Mouse (Mus musculus): Measurements from ENCODE around the gene Tcp11l1. TPM values are rescaled to one million over a fixed set of nuclear protein-coding genes. Genes with fewer than 3 reads are reported as not detected.

The Tcp11l1 gene
- total RNA-seq (2021) = 1 to 10 TPM; 7.1 to 9.5 TPM
- long read RNA-seq, experiment 1, transcript Tcp11l1-206 (3 exons, 630 nt) = major isoform, 10 of 14 reads
- long read RNA-seq, experiment 1, partial matches to known transcripts = 2 of 14 reads
- long read RNA-seq, experiment 1, other reads (novel, unspliced or antisense) = 2 of 14 reads
- long read RNA-seq, experiment 2, full-length matches to known transcripts = 4 of 7 reads
- long read RNA-seq, experiment 2, partial matches to known transcripts = 1 of 7 reads
- long read RNA-seq, experiment 2, other reads (novel, unspliced or antisense) = 2 of 7 reads

GRCm38 (mm10) chr2:104711585-104712485 lies at the start of gene Tcp11l1:
Gene Tcp11l1, minus strand, starts transcription at chr2:104712169.
- peak; percentile 30 to 56 for DNase-seq (ENCODE audit: low spot score in 2 of 2)

GRCm38 (mm10) chr2:104750611-104751010 lies 38.6 kb upstream of the Tcp11l1 start:
- no peak for DNase-seq (ENCODE audit: low spot score in 2 of 2)

GRCm38 (mm10) chr2:104748652-104749183 lies 36.7 kb upstream of the Tcp11l1 start:
- no peak for DNase-seq (ENCODE audit: low spot score in 2 of 2)

- no peak for DNase-seq (ENCODE audit: low spot score in 2 of 2)
These were observed 34.3 kb upstream of the Tcp11l1 start for GRCm38 (mm10) chr2:104746251-104746650.

GRCm38 (mm10) chr2:104743971-104744370 lies 32.0 kb upstream of the Tcp11l1 start:
- DNase-seq (ENCODE audit: low spot score in 2 of 2) = no peak

- DNase-seq (ENCODE audit: low spot score in 2 of 2) = no peak
These were observed 31.2 kb upstream of the Tcp11l1 start for GRCm38 (mm10) chr2:104743160-104743559.

GRCm38 (mm10) chr2:104742741-104743064 lies 30.7 kb upstream of the Tcp11l1 start, which contains the start of gene Depdc7:
Gene Depdc7, minus strand, starts transcription at chr2:104742878.
- peak; percentile 85 to 90 for DNase-seq (ENCODE audit: low spot score in 2 of 2)

- no peak for DNase-seq (ENCODE audit: low spot score in 2 of 2)
These were observed 30.1 kb upstream of the Tcp11l1 start for GRCm38 (mm10) chr2:104741896-104742740.

GRCm38 (mm10) chr2:104741015-104741758 lies 29.2 kb upstream of the Tcp11l1 start:
- DNase-seq (ENCODE audit: low spot score in 2 of 2) = no peak

- no peak for DNase-seq (ENCODE audit: low spot score in 2 of 2)
These were observed 28.4 kb upstream of the Tcp11l1 start for GRCm38 (mm10) chr2:104740248-104740949.

- no peak for DNase-seq (ENCODE audit: low spot score in 2 of 2)
These were observed 27.7 kb upstream of the Tcp11l1 start for GRCm38 (mm10) chr2:104739691-104740090.

- no peak for DNase-seq (ENCODE audit: low spot score in 2 of 2)
These were observed 24.3 kb upstream of the Tcp11l1 start for GRCm38 (mm10) chr2:104736241-104736640.

GRCm38 (mm10) chr2:104732562-104733256 lies 20.7 kb upstream of the Tcp11l1 start:
- no peak for DNase-seq (ENCODE audit: low spot score in 2 of 2)

- DNase-seq (ENCODE audit: low spot score in 2 of 2) = no peak
These were observed 20.1 kb upstream of the Tcp11l1 start for GRCm38 (mm10) chr2:104732033-104732444.

GRCm38 (mm10) chr2:104727369-104727768 lies 15.4 kb upstream of the Tcp11l1 start:
- DNase-seq (ENCODE audit: low spot score in 2 of 2) = no peak

- DNase-seq (ENCODE audit: low spot score in 2 of 2) = no peak
These were observed 10.1 kb upstream of the Tcp11l1 start for GRCm38 (mm10) chr2:104722021-104722420.

- no peak for DNase-seq (ENCODE audit: low spot score in 2 of 2)
These were observed 5.9 kb upstream of the Tcp11l1 start for GRCm38 (mm10) chr2:104717827-104718226.

- no peak for DNase-seq (ENCODE audit: low spot score in 2 of 2)
These were observed 5.3 kb upstream of the Tcp11l1 start for GRCm38 (mm10) chr2:104717231-104717735.

- DNase-seq (ENCODE audit: low spot score in 2 of 2) = no peak
These were observed 4.3 kb upstream of the Tcp11l1 start, which contains the start of gene Pin1rt1 for GRCm38 (mm10) chr2:104716279-104716678. Gene Pin1rt1, minus strand, starts transcription at chr2:104716379.

Data from gastrocnemius, postnatal 4 days (tissue).